Mouse (Mus musculus): ENCODE measurements around the gene Hist1h3d. TPM values are rescaled to one million over a fixed set of nuclear protein-coding genes. Genes with fewer than 3 reads are reported as not detected.

Gene Hist1h3d
- total and polyA plus RNA-seq, 3 experiments: 3.7 to 6.5 (median 3.7) TPM

- DNase-seq: peak; percentile 89
Measured at GRCm38 (mm10) chr13:23621532-23622174, 46.1 kb downstream of the Hist1h3d start.

DNA sequence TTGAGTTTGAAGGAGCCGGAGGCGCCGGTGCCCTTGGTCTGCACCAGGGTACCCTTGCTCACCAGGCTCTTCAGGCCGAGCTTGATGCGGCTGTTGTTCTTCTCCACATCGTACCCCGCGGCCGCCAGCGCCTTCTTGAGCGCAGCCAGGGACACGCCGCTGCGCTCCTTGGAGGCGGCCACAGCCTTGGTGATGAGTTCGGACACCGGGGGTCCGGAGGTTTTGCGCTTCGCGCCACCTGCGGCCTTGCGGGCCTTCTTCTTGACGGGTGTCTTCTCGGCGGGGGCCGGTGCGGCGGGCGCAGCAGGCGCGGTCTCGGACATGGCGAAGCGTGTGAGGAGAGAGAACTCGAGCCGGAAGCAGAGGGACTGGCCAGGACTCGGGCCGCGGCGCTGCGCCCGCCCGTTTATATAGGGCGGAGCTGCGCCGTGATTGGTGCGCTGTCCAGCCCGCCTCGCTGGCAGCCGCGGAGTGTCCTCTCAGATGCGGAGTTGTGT lies 46.7 kb downstream of the Hist1h3d start, which contains the start of gene Hist1h1e:
Hist1h1e (minus strand) TSS at position 384 of the 497 bp plus-strand sequence.
- peak; percentile 96 for DNase-seq

DNA sequence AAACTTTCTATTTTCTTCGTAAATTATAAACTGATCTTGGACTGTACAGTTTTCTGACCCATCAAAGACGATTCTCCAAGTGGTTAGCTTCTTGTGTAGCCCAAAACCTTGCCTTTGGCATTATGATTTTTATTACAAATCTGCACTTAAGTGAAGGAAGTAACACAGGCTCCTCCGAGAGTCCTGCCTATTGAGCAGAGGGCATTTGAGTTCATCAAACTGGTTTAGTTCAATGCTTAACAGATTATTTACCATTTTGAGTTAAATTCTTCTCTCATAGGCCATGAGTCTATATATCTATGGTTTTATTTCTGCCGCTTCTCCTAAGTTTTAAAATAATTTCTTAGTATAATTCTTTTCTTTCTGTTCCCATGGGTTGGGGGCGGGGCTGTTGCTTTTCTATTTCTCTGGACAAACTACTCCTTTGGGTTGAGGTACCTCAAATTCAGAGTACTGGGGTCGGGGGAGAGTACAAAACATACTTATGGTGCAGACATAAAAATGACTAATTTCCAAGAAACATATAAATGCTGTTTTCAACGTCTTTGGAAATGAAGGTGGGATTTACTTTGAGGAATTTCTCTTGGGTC lies 47.4 kb downstream of the Hist1h3d start:
- no peak for DNase-seq

Small RNA genes within 50 kb of the gene (microRNA-seq; reads per million reads assigned to microRNA genes)
- gene Gm44297 (0 reads per million in 2 experiments), gene Gm44359 (0 reads per million in 2 experiments), gene Gm44394 (0 reads per million in 2 experiments)

Other genes starting within 250 kb of the Hist1h3d start
Only the 30 nearest of the 35 such genes appear.
- gene Abt1, start 151.9 kb upstream of the Hist1h3d start, total RNA-seq (2021): 1 to 10 TPM; 7.0 to 8.5 TPM
- 1.1 TPM in 2 replicates for gene Abt1, start 151.9 kb upstream of the Hist1h3d start, polyA plus RNA-seq (2012; rRNA removed)
- not detected for gene Btn1a1, start 109.9 kb upstream of the Hist1h3d start, total RNA-seq (2021)
- gene Btn1a1, start 109.9 kb upstream of the Hist1h3d start, polyA plus RNA-seq (2012; rRNA removed): not detected in 2 replicates
- not detected for gene Btn2a2, start 86.9 kb upstream of the Hist1h3d start, total RNA-seq (2021)
- gene Btn2a2, start 86.9 kb upstream of the Hist1h3d start, polyA plus RNA-seq (2012; rRNA removed): not detected in 2 replicates
- gene Hist1h4h, start 44.7 kb upstream of the Hist1h3d start, total RNA-seq (2021): 100 to 1,000 TPM; 338 to 400 TPM
- gene Hist1h4h, start 44.7 kb upstream of the Hist1h3d start, polyA plus RNA-seq (2012; rRNA removed): 20.2 and 33.8 TPM in 2 replicates
- 10 to 100 TPM; 17.9 to 20.0 TPM for gene Hist1h2af, start 41.9 kb upstream of the Hist1h3d start, total RNA-seq (2021)
- 24.9 and 66.0 TPM in 2 replicates for gene Hist1h2af, start 41.9 kb upstream of the Hist1h3d start, polyA plus RNA-seq (2012; rRNA removed)
- 1 to 10 TPM; 2.2 to 7.1 TPM for gene Hist1h3g, start 40.3 kb upstream of the Hist1h3d start, total RNA-seq (2021)
- 3.2 and 3.5 TPM in 2 replicates for gene Hist1h3g, start 40.3 kb upstream of the Hist1h3d start, polyA plus RNA-seq (2012; rRNA removed)
- gene Hist1h2bh, start 32.4 kb upstream of the Hist1h3d start, total RNA-seq (2021): 1 to 10 TPM; 3.0 to 3.2 TPM
- gene Hist1h2bh, start 32.4 kb upstream of the Hist1h3d start, polyA plus RNA-seq (2012; rRNA removed): 1.2 and 1.5 TPM in 2 replicates
- gene Hist1h3f, start 31.7 kb upstream of the Hist1h3d start, total RNA-seq (2021): 10 to 100 TPM; 16.8 to 18.0 TPM
- gene Hist1h3f, start 31.7 kb upstream of the Hist1h3d start, polyA plus RNA-seq (2012; rRNA removed): 3.0 and 3.1 TPM in 2 replicates
- gene Hist1h4f, start 24.1 kb upstream of the Hist1h3d start, total RNA-seq (2021): 10 to 100 TPM; 37.2 to 51.6 TPM
- gene Hist1h4f, start 24.1 kb upstream of the Hist1h3d start, polyA plus RNA-seq (2012; rRNA removed): 0.40 and 2.2 TPM in 2 replicates
- gene Hist1h1d, start 22.5 kb upstream of the Hist1h3d start, total RNA-seq (2021): 1 to 10 TPM; 2.4 to 3.4 TPM
- not detected in 2 replicates for gene Hist1h1d, start 22.5 kb upstream of the Hist1h3d start, polyA plus RNA-seq (2012; rRNA removed)
- 10 to 100 TPM; 41.4 to 51.2 TPM for gene Hist1h3e, start 13.4 kb upstream of the Hist1h3d start, total RNA-seq (2021)
- 12.8 and 14.0 TPM in 2 replicates for gene Hist1h3e, start 13.4 kb upstream of the Hist1h3d start, polyA plus RNA-seq (2012; rRNA removed)
- 1 to 10 TPM; 2.7 to 4.9 TPM for gene Hist1h2ae, start 4.5 kb upstream of the Hist1h3d start, total RNA-seq (2021)
- 0.90 and 3.7 TPM in 2 replicates for gene Hist1h2ae, start 4.5 kb upstream of the Hist1h3d start, polyA plus RNA-seq (2012; rRNA removed)
- 10 to 100 TPM; 41.1 to 60.2 TPM for gene Hist1h2bg, start 4.4 kb upstream of the Hist1h3d start, total RNA-seq (2021)
- gene Hist1h2bg, start 4.4 kb upstream of the Hist1h3d start, polyA plus RNA-seq (2012; rRNA removed): 25.3 and 27.0 TPM in 2 replicates
- gene Hist1h2bf, start 1.6 kb upstream of the Hist1h3d start, total RNA-seq (2021): 10 to 100 TPM; 17.9 to 21.6 TPM
- 0.80 and 5.5 TPM in 2 replicates for gene Hist1h2bf, start 1.6 kb upstream of the Hist1h3d start, polyA plus RNA-seq (2012; rRNA removed)
- 1 to 10 TPM; 2.9 to 6.4 TPM for gene Hist1h2ad, start 1.4 kb upstream of the Hist1h3d start, total RNA-seq (2021)
- 2.5 and 3.2 TPM in 2 replicates for gene Hist1h2ad, start 1.4 kb upstream of the Hist1h3d start, polyA plus RNA-seq (2012; rRNA removed)
- 100 to 1,000 TPM; 118 to 129 TPM for gene Hist1h4d, start 5.8 kb downstream of the Hist1h3d start, total RNA-seq (2021)
- 2.6 and 2.7 TPM in 2 replicates for gene Hist1h4d, start 5.8 kb downstream of the Hist1h3d start, polyA plus RNA-seq (2012; rRNA removed)
- gene Hist1h2be, start 45.4 kb downstream of the Hist1h3d start, total RNA-seq (2021): 10 to 100 TPM; 11.3 to 14.8 TPM
- gene Hist1h2be, start 45.4 kb downstream of the Hist1h3d start, polyA plus RNA-seq (2012; rRNA removed): 1.7 and 2.0 TPM in 2 replicates
- 10 to 100 TPM; 44.2 to 71.4 TPM for gene Hist1h1e, start 46.8 kb downstream of the Hist1h3d start, total RNA-seq (2021)
- 1.0 and 1.2 TPM in 2 replicates for gene Hist1h1e, start 46.8 kb downstream of the Hist1h3d start, polyA plus RNA-seq (2012; rRNA removed)
- gene Hist1h2ac, start 108.2 kb downstream of the Hist1h3d start, total RNA-seq (2021): 1 to 10 TPM; 2.0 to 2.5 TPM
- gene Hist1h2ac, start 108.2 kb downstream of the Hist1h3d start, polyA plus RNA-seq (2012; rRNA removed): 0.34 and 0.87 TPM in 2 replicates
- gene Hist1h2bc, start 108.4 kb downstream of the Hist1h3d start, total RNA-seq (2021): 100 to 1,000 TPM; 143 to 210 TPM
- 308 and 343 TPM in 2 replicates for gene Hist1h2bc, start 108.4 kb downstream of the Hist1h3d start, polyA plus RNA-seq (2012; rRNA removed)
- gene Hist1h1t, start 120.1 kb downstream of the Hist1h3d start, total RNA-seq (2021): not detected
- gene Hist1h1t, start 120.1 kb downstream of the Hist1h3d start, polyA plus RNA-seq (2012; rRNA removed): not detected in 2 replicates
- gene Hist1h4c, start 122.7 kb downstream of the Hist1h3d start, total RNA-seq (2021): 10 to 100 TPM; 70.2 to 84.7 TPM
- 1.7 and 2.8 TPM in 2 replicates for gene Hist1h4c, start 122.7 kb downstream of the Hist1h3d start, polyA plus RNA-seq (2012; rRNA removed)
- gene Hfe, start 135.1 kb downstream of the Hist1h3d start, total RNA-seq (2021): 10 to 100 TPM; 22.3 to 33.0 TPM
- 27.9 and 30.3 TPM in 2 replicates for gene Hfe, start 135.1 kb downstream of the Hist1h3d start, polyA plus RNA-seq (2012; rRNA removed)
- 100 to 1,000 TPM; 168 to 270 TPM for gene Hist1h1c, start 163.0 kb downstream of the Hist1h3d start, total RNA-seq (2021)
- gene Hist1h1c, start 163.0 kb downstream of the Hist1h3d start, polyA plus RNA-seq (2012; rRNA removed): 32.9 and 41.2 TPM in 2 replicates
- 10 to 100 TPM in 1 of 2 experiments, 1 to 10 TPM in 1; 4.6 to 14.7 TPM for gene Hist1h3c, start 169.8 kb downstream of the Hist1h3d start, total RNA-seq (2021)
- 4.9 and 6.7 TPM in 2 replicates for gene Hist1h3c, start 169.8 kb downstream of the Hist1h3d start, polyA plus RNA-seq (2012; rRNA removed)
- gene Hist1h2bb, start 171.0 kb downstream of the Hist1h3d start, total RNA-seq (2021): 10 to 100 TPM; 17.1 TPM
- 4.2 and 5.6 TPM in 2 replicates for gene Hist1h2bb, start 171.0 kb downstream of the Hist1h3d start, polyA plus RNA-seq (2012; rRNA removed)
- 10 to 100 TPM; 25.7 to 26.0 TPM for gene Hist1h2ab, start 175.4 kb downstream of the Hist1h3d start, total RNA-seq (2021)
- 1.6 and 4.1 TPM in 2 replicates for gene Hist1h2ab, start 175.4 kb downstream of the Hist1h3d start, polyA plus RNA-seq (2012; rRNA removed)
- 10 to 100 TPM; 25.0 to 32.1 TPM for gene Hist1h3b, start 176.5 kb downstream of the Hist1h3d start, total RNA-seq (2021)
- gene Hist1h3b, start 176.5 kb downstream of the Hist1h3d start, polyA plus RNA-seq (2012; rRNA removed): 2.5 and 3.2 TPM in 2 replicates
- gene Hist1h4b, start 181.2 kb downstream of the Hist1h3d start, total RNA-seq (2021): 10 to 100 TPM; 64.3 to 65.2 TPM
- gene Hist1h4b, start 181.2 kb downstream of the Hist1h3d start, polyA plus RNA-seq (2012; rRNA removed): 2.4 and 3.9 TPM in 2 replicates
- 10 to 100 TPM; 21.1 to 26.3 TPM for gene Hist1h4a, start 185.5 kb downstream of the Hist1h3d start, total RNA-seq (2021)
- gene Hist1h4a, start 185.5 kb downstream of the Hist1h3d start, polyA plus RNA-seq (2012; rRNA removed): 0.36 and 2.1 TPM in 2 replicates